ENCODE assay signal across 18 mouse cellular contexts in the genomic region with DNA sequence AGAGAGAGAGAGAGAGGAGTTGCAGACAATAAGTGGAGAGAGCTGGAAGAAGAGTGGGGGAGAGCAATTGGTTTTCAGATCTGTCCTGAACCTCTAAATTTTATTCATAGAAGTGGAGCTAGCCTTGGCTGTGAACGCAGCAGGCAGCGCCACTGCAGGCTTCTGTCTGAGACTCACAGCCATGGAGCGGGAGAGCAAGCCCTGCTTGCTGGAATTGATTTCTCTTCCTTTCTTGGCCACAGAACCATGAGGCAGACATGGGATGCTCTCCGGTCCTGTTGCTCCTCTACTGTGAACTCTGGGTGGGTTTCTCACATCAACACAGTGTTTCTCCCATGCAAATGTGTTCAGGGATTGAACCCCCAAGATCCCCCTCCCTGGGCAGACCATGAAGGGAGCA. TPM values are rescaled to one million over a fixed set of nuclear protein-coding genes. Genes with fewer than 3 reads are reported as not detected.
DNase-seq lines count a peak whose midpoint lies in the region; ATAC-seq and TF ChIP-seq lines count a peak whose summit lies in the region.
"Had no signal": no experiment of that assay in that cellular context is flagged by ENCODE, and none has a peak within 500 bp of the region (broad histone marks: within the 10 kb centered on the region; RNA-seq: fewer than 3 reads in every experiment).

No protein-coding gene starts in this region.

- H3K9me3 ChIP-seq in forebrain, embryonic 10.5 days, result no peaks in the 10 kb centered on the region
- H3K9me3 ChIP-seq in forebrain, embryonic 11.5 days (ENCODE audit: control insufficient read depth, low read length), result no peaks in the 10 kb centered on the region
- H3K9me3 ChIP-seq in forebrain, embryonic 16.5 days (ENCODE audit: control insufficient read depth, low read length), result no peaks in the 10 kb centered on the region
- no peaks in the 10 kb centered on the region for H3K9me3 ChIP-seq in limb, embryonic 13.5 days
- H3K9me3 ChIP-seq: embryonic facial prominence, embryonic 12.5 days; G1E; neural tube, embryonic 12.5 days had no signal

- TF ChIP-seq CTCF in brain, embryonic 14.5 days (IDR thresholded peaks at IDR 0.05; ENCODE audit: borderline replicate concordance, extremely low read depth, insufficient read depth, insufficient read length), result no peak

- ATAC-seq in forebrain, embryonic 11.5 days (replicated peaks; ENCODE audit: low FRiP score), result no peak
- peak; percentile 8; the same call in 1 of the 2 replicates for ATAC-seq in forebrain, embryonic 16.5 days
- ATAC-seq in limb, embryonic 13.5 days (ENCODE audit: low FRiP score, low read depth), result no peak

- 75% methylated on average over 4 of the region's 4 CpGs for WGBS in forebrain, embryonic 10.5 days
- 77% methylated on average over 4 of the region's 4 CpGs for WGBS in forebrain, embryonic 11.5 days
- WGBS in forebrain, embryonic 16.5 days, result 49% methylated on average over 4 of the region's 4 CpGs
- 67% methylated on average over 4 of the region's 4 CpGs for WGBS in limb, embryonic 13.5 days

- H3K4me1 ChIP-seq in forebrain, embryonic 10.5 days, result peaks cover 54% of the 10 kb centered on the region
- H3K4me1 ChIP-seq in forebrain, embryonic 11.5 days (replicated peaks; ENCODE audit: control insufficient read depth, insufficient read depth, low read length), result peaks cover 2% of the 10 kb centered on the region; the same call in 1 of the 2 replicates
- H3K4me1 ChIP-seq in forebrain, embryonic 16.5 days (replicated peaks; ENCODE audit: control insufficient read depth, insufficient read depth, low read length), result peaks cover 56% of the 10 kb centered on the region
- peaks cover 44% of the 10 kb centered on the region for H3K4me1 ChIP-seq in limb, embryonic 13.5 days

- no peak for TF ChIP-seq POLR2A in brain, embryonic 14.5 days (IDR thresholded peaks at IDR 0.05; ENCODE audit: borderline replicate concordance, extremely low read depth, insufficient read depth, insufficient read length, poor library complexity, severe bottlenecking)

- DNase-seq in forebrain, embryonic 10.5 days (ENCODE audit: extremely low spot score, low spot score), result no peak
- DNase-seq in forebrain, embryonic 11.5 days (ENCODE audit: low spot score), result no peak
- DNase-seq in brain, embryonic 14.5 days (ENCODE audit: low read depth), result peak; percentile 71
- no peak for DNase-seq in yolk sac, embryonic 10.5 days (ENCODE audit: low spot score)
- DNase-seq in right cerebral cortex, postnatal 4 days, result no peak
- DNase-seq: gastrocnemius, postnatal 36 days; heart, postnatal 10 days; kidney, adult 18-20 months; liver; lung, adult 18-20 months; lung, postnatal 14 days had no signal

- peak overlapping the region; percentile 5; the same call in 1 of the 2 replicates for H3K27ac ChIP-seq in forebrain, embryonic 10.5 days
- no peak overlapping the region for H3K27ac ChIP-seq in forebrain, embryonic 11.5 days (ENCODE audit: low read depth, low read length)
- H3K27ac ChIP-seq in forebrain, embryonic 16.5 days (ENCODE audit: low read length), result peak overlapping the region; percentile 97
- H3K27ac ChIP-seq in limb, embryonic 13.5 days, result 0 out of 2 replicates have a peak overlapping the region, but pooled peaks have one; percentile 28
- H3K27ac ChIP-seq: embryonic facial prominence, embryonic 12.5 days; kidney, postnatal 0 days; neural tube, embryonic 12.5 days had no signal

- H3K36me3 ChIP-seq in forebrain, embryonic 10.5 days (replicated peaks), result no peaks in the 10 kb centered on the region
- H3K36me3 ChIP-seq in forebrain, embryonic 11.5 days (ENCODE audit: control insufficient read depth, insufficient read depth, low read length), result no peaks in the 10 kb centered on the region
- no peaks in the 10 kb centered on the region for H3K36me3 ChIP-seq in forebrain, embryonic 16.5 days (ENCODE audit: control insufficient read depth, insufficient read depth)
- no peaks in the 10 kb centered on the region for H3K36me3 ChIP-seq in limb, embryonic 13.5 days
- H3K36me3 ChIP-seq: embryonic facial prominence, embryonic 12.5 days; G1E; neural tube, embryonic 12.5 days had no signal

- H3K4me2 ChIP-seq in forebrain, embryonic 11.5 days (ENCODE audit: low read depth, low read length, severe bottlenecking), result no peak overlapping the region
- H3K4me2 ChIP-seq in forebrain, embryonic 16.5 days (ENCODE audit: low read length), result no peak overlapping the region
- no peak overlapping the region for H3K4me2 ChIP-seq in limb, embryonic 13.5 days (replicated peaks)
- H3K4me2 ChIP-seq: embryonic facial prominence, embryonic 12.5 days; heart, embryonic 11.5 days; neural tube, embryonic 12.5 days had no signal

- H3K27me3 ChIP-seq in forebrain, embryonic 10.5 days (ENCODE audit: poor library complexity, severe bottlenecking), result peaks cover 60% of the 10 kb centered on the region
- no peaks in the 10 kb centered on the region for H3K27me3 ChIP-seq in forebrain, embryonic 11.5 days (ENCODE audit: control insufficient read depth, insufficient read depth, low read length)
- H3K27me3 ChIP-seq in forebrain, embryonic 16.5 days (replicated peaks; ENCODE audit: control insufficient read depth, insufficient read depth, low read length), result no peaks in the 10 kb centered on the region
- peaks cover 36% of the 10 kb centered on the region; the same call in 1 of the 2 replicates for H3K27me3 ChIP-seq in limb, embryonic 13.5 days
- H3K27me3 ChIP-seq: neural tube, embryonic 12.5 days had no signal

- H3K4me3 ChIP-seq in forebrain, embryonic 10.5 days, result no peak overlapping the region
- no peak overlapping the region for H3K4me3 ChIP-seq in forebrain, embryonic 11.5 days (ENCODE audit: low read depth, low read length)
- no peak overlapping the region for H3K4me3 ChIP-seq in forebrain, embryonic 16.5 days (replicated peaks; ENCODE audit: low read length)
- no peak overlapping the region for H3K4me3 ChIP-seq in limb, embryonic 13.5 days
- H3K4me3 ChIP-seq: embryonic facial prominence, embryonic 12.5 days; neural tube, embryonic 12.5 days had no signal

- H3K9ac ChIP-seq in forebrain, embryonic 11.5 days (ENCODE audit: low read length), result no peak overlapping the region
- H3K9ac ChIP-seq in forebrain, embryonic 16.5 days (replicated peaks; ENCODE audit: low read depth, low read length), result no peak overlapping the region
- no peak overlapping the region for H3K9ac ChIP-seq in limb, embryonic 13.5 days
- H3K9ac ChIP-seq: embryonic facial prominence, embryonic 12.5 days; neural tube, embryonic 12.5 days had no signal

RNA-seq across cellular contexts. Expression of a gene that starts 44.7 kb away (rescaled TPM):
- 3.6 and 4.3 TPM in 2 replicates for polyA plus RNA-seq in forebrain, embryonic 10.5 days (2016; fragmentation: Nextera tagmentation; extraction: Ambion mirVana)
- 5.0 and 5.2 TPM in 2 replicates for polyA plus RNA-seq in forebrain, embryonic 11.5 days (2014; fragmentation: Nextera tagmentation; extraction: Ambion mirVana)
- polyA plus RNA-seq in brain, embryonic 14.5 days (2012; rRNA removed), result 9.8 and 11.4 TPM in 2 replicates
- polyA plus RNA-seq in forebrain, embryonic 16.5 days (2015; fragmentation: Nextera tagmentation; extraction: Ambion mirVana), result 30.9 and 31.8 TPM in 2 replicates
- polyA plus RNA-seq in limb, embryonic 13.5 days (2015; fragmentation: Nextera tagmentation; extraction: Ambion mirVana), result 1.9 and 2.2 TPM in 2 replicates
- polyA plus RNA-seq: G1E had no signal
